Mouse (Mus musculus) limb, embryonic 12.5 days (tissue): ENCODE results near the gene Adi1. TPM values are rescaled to one million over a fixed set of nuclear protein-coding genes. Genes with fewer than 3 reads are reported as not detected.

Experiments used
- ATAC-seq: fragments of 200-750 bp; cut with Nextera tagmentation; 2 replicates; pipeline ENCODE4 v1.8.0; 2017; ENCODE audit warnings: low read depth, moderate TSS enrichment; ENCODE audit not compliant: insufficient number of reproducible peaks, insufficient read depth, low FRiP score, low TSS enrichment
- H3K27ac ChIP-seq: fragments of 300-500 bp; sonication (generic); 2 replicates; pipeline ENCODE4 v1.5.1; 2016; ENCODE audit warnings: mild to moderate bottlenecking, moderate library complexity
- H3K27me3 ChIP-seq: fragments of 300-500 bp; sonication (generic); 2 replicates; pipeline ENCODE4 v1.6.1; 2016; ENCODE audit warnings: mild to moderate bottlenecking, moderate library complexity
- H3K36me3 ChIP-seq: fragments of 300-500 bp; sonication (generic); 2 replicates; pipeline ENCODE4 v1.6.1; 2016; ENCODE audit warnings: mild to moderate bottlenecking, moderate library complexity
- H3K4me1 ChIP-seq: fragments of 300-500 bp; sonication (generic); replicated peaks from 2 replicates; pipeline ENCODE4 v1.6.1; 2016
- H3K4me2 ChIP-seq: fragments of 300-500 bp; sonication (generic); 2 replicates; pipeline ENCODE4 v1.6.1; 2016; ENCODE audit warnings: mild to moderate bottlenecking, moderate library complexity
- H3K4me3 ChIP-seq: fragments of 300-500 bp; sonication (generic); replicated peaks from 2 replicates; pipeline ENCODE4 v1.5.1; 2016; ENCODE audit warnings: mild to moderate bottlenecking
- H3K9ac ChIP-seq: fragments of 300-500 bp; sonication (generic); replicated peaks from 2 replicates; pipeline ENCODE4 v1.6.1; 2016; ENCODE audit warnings: mild to moderate bottlenecking, moderate library complexity
- H3K9me3 ChIP-seq: fragments of 300-500 bp; sonication (generic); 2 replicates; pipeline ENCODE4 v1.6.1; 2016; ENCODE audit warnings: mild to moderate bottlenecking, moderate library complexity
- WGBS: fragments of 180-500 bp; shearing (Covaris S2); methylation state at CpG from one replicate; pipeline ENCODE4 v1.1.7; 2016; 5-methylcytosine and 5-hydroxymethylcytosine counted together
- microRNA-seq: library from miRNA; unstranded; fragments of <30 nt; microRNA quantifications from one replicate; pipeline ENCODE4, GENCODE M21; 2017
- polyA plus RNA-seq: library from polyadenylated mRNA; unstranded; fragments of >200 nt; fragmentation: Nextera tagmentation; extraction: Ambion mirVana; gene quantifications from 2 replicates; pipeline ENCODE4 v1.2.1, GENCODE M21; 2016

Gene Adi1
- polyA plus RNA-seq, 1 experiment from 2014 or later, result 66.1 TPM

DNA sequence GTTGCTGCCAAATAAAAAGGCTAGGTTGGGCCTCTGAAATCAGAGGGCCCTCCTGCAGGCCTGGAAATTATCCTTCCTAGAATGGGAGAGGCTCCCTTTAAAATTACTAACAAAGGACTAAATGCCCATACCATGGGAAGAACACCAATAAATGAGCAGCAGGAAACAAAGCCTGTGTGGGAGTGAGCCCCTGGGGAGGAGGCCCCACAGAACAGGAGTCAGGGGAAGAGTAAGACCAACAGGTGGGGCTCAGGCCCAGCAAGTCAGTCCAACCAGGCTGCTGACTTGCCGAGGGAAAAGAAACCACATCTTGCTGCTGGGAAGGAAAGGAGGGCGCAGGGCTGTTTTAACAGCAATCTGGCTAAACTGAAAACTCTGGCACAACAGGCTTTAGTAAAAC is 42.0 kb downstream of the Adi1 start:
- Histone ChIP-seq H3K9me3 (no peaks in the 10 kb centered on the region), H3K27ac (no peak overlapping the region), H3K4me1 (no peaks in the 10 kb centered on the region), H3K9ac (no peak overlapping the region), H3K27me3 (no peaks in the 10 kb centered on the region), H3K4me2 (no peak overlapping the region), H3K4me3 (no peak overlapping the region), H3K36me3 (peaks cover 72% of the 10 kb centered on the region)
- ATAC-seq, result no peak
- WGBS, result 67% methylated on average over 2 of the region's 2 CpGs

GRCm38 (mm10) chr12:28718106-28718505 is 43.1 kb downstream of the Adi1 start:
- Histone ChIP-seq H3K4me3 (no peak overlapping the region), H3K27ac (no peak overlapping the region), H3K9ac (no peak overlapping the region), H3K27me3 (no peaks in the 10 kb centered on the region), H3K4me1 (no peaks in the 10 kb centered on the region), H3K36me3 (peaks cover 72% of the 10 kb centered on the region), H3K4me2 (no peak overlapping the region), H3K9me3 (no peaks in the 10 kb centered on the region)
- 86% methylated on average over 2 of the region's 2 CpGs for WGBS
- no peak for ATAC-seq

- Histone ChIP-seq H3K9ac (no peak overlapping the region), H3K4me3 (no peak overlapping the region), H3K9me3 (no peaks in the 10 kb centered on the region), H3K27me3 (no peaks in the 10 kb centered on the region), H3K4me1 (no peaks in the 10 kb centered on the region), H3K36me3 (peaks cover 64% of the 10 kb centered on the region), H3K4me2 (no peak overlapping the region), H3K27ac (no peak overlapping the region)
- WGBS, result 83% methylated on average over 3 of the region's 3 CpGs
- no peak for ATAC-seq
Observed at GRCm38 (mm10) chr12:28724366-28724765, 49.3 kb downstream of the Adi1 start.

GRCm38 (mm10) chr12:28726204-28726603 is 51.2 kb downstream of the Adi1 start:
- 92% methylated on average over 4 of the region's 4 CpGs for WGBS
- H3K4me1 ChIP-seq, result no peaks in the 10 kb centered on the region
- H3K4me2 ChIP-seq, result no peak overlapping the region
- no peaks in the 10 kb centered on the region for H3K9me3 ChIP-seq
- H3K36me3 ChIP-seq, result peaks cover 60% of the 10 kb centered on the region
- no peak overlapping the region for H3K4me3 ChIP-seq
- no peaks in the 10 kb centered on the region for H3K27me3 ChIP-seq
- no peak overlapping the region for H3K27ac ChIP-seq
- ATAC-seq, result no peak
- no peak overlapping the region for H3K9ac ChIP-seq

DNA sequence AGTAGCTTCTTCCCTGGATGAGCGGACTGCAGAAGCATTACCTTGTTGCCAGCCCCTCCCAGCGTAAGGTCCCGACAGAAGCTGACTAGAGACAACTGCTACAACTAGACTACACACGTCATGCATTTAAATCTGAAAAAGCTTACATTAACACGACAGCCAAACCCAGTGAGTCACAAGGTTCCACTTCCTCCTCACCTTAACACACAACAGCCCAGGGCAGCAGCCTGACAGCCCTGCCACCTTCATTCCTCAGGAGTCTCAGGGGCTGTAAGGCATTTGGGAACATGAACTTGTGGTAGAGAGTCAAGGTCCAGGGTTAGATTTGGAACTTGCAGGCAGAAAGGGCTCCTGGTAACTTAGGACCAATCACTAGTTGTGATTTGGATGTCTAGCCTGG is 52.0 kb downstream of the Adi1 start:
- H3K4me3 ChIP-seq, result no peak overlapping the region
- H3K27ac ChIP-seq, result no peak overlapping the region
- WGBS, result 94% methylated on average over 5 of the region's 5 CpGs
- H3K9me3 ChIP-seq, result no peaks in the 10 kb centered on the region
- H3K4me1 ChIP-seq, result no peaks in the 10 kb centered on the region
- no peak overlapping the region for H3K9ac ChIP-seq
- no peak overlapping the region for H3K4me2 ChIP-seq
- no peaks in the 10 kb centered on the region for H3K27me3 ChIP-seq
- H3K36me3 ChIP-seq, result peaks cover 58% of the 10 kb centered on the region
- no peak for ATAC-seq

Small RNA genes lying within 50 kb of the gene (microRNA-seq; reads per million reads assigned to microRNA genes)
- not detected for gene Mir6937

Other genes with a start within 250 kb of the Adi1 start
- gene Dcdc2c, start 122.8 kb upstream of the Adi1 start, polyA plus RNA-seq, result 0.24 TPM in 1 of 2 replicates, not detected in the other
- not detected in 2 replicates for gene Allc, start 92.7 kb upstream of the Adi1 start, polyA plus RNA-seq
- not detected in 2 replicates for gene Colec11, start 51.9 kb upstream of the Adi1 start, polyA plus RNA-seq
- 752 and 847 TPM in 2 replicates for gene Rps7, start 39.3 kb upstream of the Adi1 start, polyA plus RNA-seq
- 32.7 and 33.7 TPM in 2 replicates for gene Rnaseh1, start 25.6 kb upstream of the Adi1 start, polyA plus RNA-seq
- 42.1 and 43.0 TPM in 2 replicates for gene Trappc12, start 75.2 kb downstream of the Adi1 start, polyA plus RNA-seq
- gene Eipr1, start 76.6 kb downstream of the Adi1 start, polyA plus RNA-seq, result 33.7 and 35.5 TPM in 2 replicates